Mouse (Mus musculus) lung, postnatal 4 days (tissue): ENCODE results near the gene Shcbp1.
"Not testable (repeated sequence)": the region's sequence is repeated elsewhere in the genome, so short reads cannot be mapped to it uniquely, and the experiment has no call there.

ENCODE experiments used
- DNase-seq, 2 experiments: peaks; one replicate each; pipeline ENCODE4 v3.0.0; 2021

The Shcbp1 gene

DNA sequence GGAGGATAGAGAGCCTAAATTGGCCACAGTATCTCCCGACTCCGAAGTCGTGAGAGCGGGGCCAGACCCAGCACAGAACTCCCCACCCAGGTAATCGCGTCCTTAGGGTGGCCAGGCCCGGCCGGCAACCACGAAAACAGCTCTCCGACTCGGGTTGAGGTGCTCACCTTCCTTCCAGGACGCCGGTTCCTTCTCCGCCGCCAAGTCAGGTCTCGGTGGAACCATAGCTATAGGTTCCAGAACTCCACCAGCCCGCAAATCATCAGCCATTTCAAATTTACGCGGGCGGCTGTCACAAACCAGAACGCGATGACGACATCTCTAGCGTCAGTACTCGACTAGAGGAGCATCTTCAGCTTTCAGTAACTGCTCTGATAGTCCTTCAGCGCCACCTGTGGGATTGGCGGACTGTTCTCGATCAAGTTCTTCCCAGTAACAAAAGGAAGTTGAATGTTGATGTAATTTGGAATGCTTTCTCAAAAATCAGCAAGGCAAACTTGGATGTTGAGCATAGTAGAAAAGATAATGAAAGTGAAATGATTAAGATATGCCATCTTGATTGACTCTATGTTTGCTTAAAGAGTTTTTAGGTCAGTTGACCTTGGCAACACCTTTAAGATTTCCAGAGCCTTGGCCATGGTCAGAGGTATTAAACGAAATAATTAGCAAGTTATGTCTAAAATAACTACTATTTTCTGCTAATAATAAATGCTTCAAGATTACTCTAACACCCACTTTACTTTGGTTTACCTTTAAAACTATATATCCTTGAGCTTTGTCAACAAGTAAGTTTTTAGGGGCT lies at the start of gene Shcbp1:
TSS of gene Shcbp1 (minus strand) at position 314 of the 802 bp plus-strand sequence.
- DNase-seq, result peak; percentile 89 to 92

DNA sequence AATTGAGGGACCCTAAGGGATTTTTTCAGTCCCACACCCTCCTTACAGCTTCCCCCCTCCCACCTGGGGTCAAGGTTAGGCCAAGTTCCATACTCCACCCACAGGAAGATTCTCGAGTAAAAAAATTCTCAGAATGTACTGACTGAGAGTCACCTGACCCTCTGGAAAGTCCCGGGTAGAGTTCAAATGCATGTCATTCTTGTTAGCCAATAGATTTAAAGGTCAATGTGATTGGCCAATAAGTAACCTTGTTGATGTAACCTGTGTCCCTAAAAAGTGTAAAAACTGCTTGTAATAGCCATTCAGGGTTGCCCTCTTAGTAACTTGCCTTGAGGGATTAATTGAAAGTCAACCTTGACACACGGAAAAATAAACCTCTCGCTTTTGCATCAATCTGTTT lies 29.5 kb upstream of the Shcbp1 start:
- no peak for DNase-seq

DNA sequence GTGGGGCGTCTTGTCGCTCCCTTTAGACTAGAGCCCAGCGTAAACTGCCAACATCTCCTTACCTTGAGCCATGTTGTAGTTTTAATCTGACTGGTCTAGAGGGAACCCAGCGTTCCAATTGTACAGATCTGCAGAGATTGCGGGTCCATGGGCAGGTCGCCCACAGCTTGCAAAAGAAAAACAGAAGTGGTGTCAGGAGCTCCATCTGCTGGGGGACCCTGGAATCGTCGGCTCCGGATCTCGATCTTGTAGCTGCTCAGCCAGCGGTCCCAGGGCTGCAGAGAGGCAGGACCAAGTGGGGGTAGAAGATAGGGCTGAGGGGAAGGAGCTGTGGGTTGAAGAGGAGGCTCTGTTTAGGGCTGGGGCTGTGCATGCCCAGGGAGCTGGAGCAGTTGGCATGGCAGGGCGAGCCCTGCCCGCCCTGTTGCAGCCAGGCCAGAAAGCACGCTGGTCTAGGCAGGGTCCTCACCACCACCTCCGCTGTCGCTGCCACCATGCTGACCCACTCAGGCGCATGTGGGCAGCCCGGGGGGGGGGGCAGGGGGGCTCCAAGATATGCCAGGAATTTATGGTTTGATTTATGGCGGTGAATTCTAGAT lies 21.3 kb upstream of the Shcbp1 start:
- DNase-seq, result peak; percentile 34 to 38

DNA sequence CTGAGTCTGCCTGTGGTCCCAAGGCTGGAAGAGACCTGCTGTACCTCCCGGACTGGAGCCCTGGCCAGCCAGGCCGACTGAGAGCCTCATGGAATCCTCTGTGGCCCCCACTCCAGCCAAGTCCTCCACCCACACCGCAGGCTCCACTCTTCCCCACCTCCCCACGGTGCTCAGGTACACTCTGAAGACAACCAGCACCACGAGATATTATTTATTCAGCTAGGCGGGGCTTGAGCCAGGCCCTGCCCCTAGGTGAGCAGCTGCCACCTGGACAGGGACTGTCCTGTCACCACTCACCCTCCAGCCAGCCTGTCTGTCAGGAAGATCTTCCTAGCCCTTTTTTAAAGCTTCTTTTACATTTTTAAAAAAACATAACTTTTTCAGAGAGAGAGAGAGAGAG lies 1.1 kb downstream of the Shcbp1 start:
- DNase-seq, result no peak

DNA sequence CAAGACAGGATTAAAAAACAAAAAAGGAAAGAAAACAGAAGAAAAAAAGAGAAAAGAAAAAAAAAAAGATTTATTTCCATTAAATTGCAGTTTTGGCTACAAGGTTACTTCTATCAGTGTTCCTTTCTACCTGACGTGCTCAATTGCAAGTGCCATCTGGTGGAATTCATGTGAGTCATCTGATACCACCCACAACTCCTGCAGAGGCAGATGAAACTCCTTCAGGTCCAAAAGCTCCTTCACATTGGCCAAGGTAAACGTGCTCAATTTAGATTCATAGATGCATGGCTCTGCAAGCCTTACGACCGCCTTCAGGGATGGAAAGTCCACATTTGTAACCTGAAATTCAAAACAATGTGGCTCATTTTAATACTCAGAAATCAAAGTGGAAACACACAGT lies 14.6 kb downstream of the Shcbp1 start:
- no peak for DNase-seq

DNA sequence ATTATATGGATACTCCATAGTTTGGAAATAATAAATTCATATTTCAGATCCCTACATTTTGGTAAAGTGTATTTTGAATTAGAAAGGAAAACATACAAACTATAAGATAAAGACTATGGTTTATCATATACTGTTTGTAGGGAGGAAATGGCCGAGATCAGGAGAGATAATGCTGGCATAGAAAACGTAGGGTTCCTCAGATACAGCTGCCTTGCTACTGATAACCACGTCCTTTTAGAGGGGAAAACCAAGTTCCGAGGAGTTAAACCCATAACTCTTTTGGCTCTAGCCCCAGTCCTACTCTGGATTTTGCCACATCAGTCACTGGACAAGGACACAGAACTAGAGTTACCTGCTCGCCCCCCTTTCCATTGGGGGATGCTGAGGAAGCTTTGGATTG lies 26.3 kb downstream of the Shcbp1 start:
- no peak for DNase-seq

DNA sequence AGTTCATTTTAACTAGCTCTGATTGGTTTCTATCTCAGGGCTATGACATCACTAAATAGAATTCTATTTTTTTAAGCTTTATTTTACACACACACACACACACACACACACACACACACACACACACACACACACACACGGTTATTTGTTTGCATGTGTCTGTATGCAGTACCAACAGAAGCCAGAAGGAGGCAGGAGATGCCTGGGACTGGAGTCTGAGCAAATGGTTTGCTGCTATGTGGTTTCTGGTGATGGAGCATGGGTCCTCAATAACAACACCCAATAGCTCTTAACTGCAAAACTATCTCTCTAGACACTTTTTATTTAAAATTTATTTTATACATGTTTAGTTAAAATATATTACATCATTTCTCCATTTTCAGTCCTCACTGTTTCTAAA lies 48.4 kb downstream of the Shcbp1 start:
- DNase-seq, result no peak

DNA sequence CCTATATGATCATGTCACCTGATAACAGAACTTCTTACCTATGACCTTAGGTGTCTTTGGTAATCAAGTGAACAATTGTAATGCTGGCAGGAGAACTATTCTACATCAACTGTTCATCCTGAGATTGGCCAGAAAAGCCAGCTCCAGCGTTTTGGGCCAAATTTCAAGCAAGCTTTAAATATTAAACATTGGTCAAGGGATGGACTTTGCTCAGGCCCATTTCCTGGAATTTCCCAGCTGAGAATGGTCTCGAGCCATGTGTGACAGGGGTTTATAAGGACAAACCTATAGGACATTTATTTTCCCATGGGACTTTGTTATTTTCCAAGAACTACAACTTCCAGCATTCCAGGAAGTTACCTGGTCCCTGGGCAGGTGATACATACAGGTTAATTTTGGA lies 63.8 kb downstream of the Shcbp1 start:
- no peak for DNase-seq

DNA sequence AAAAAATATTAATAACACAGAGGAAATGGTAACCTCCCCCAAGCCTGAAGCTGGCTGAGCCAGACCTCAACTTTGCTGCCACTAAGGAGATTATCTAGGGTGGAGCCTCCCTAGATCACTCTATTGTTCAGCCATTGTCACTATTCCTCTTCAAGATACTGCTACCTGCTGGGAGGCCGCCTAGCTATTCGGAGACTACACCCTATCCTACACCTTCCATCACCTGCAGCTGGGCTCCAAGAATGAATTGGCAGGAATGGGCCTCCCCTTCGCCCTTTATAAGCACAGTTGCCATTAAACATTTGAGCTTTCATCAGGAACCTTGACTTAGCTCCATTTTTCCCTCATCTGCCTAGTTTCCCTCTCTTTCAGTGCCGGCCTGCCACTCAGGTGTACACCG lies 71.0 kb downstream of the Shcbp1 start:
- not testable (repeated sequence) for DNase-seq

DNA sequence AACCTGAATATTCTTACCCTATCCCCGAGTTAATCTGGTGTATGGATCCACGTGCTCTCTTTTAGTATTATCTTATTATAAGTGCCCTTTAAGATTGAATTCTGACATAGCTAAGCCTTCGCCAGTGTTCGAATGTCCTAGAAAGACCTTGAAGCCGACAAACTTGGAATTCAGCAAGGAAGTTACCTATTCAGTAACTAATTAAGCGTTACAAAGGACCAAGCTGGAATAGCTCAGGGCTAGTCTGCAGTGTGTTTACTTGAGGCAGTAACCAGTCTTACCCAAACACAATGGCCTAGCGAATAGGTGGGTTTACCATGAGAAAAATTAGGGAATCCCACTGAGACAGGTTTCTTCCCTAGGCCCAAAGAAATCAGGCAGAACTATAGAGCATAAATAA lies 71.5 kb downstream of the Shcbp1 start:
- not testable (repeated sequence) for DNase-seq

DNA sequence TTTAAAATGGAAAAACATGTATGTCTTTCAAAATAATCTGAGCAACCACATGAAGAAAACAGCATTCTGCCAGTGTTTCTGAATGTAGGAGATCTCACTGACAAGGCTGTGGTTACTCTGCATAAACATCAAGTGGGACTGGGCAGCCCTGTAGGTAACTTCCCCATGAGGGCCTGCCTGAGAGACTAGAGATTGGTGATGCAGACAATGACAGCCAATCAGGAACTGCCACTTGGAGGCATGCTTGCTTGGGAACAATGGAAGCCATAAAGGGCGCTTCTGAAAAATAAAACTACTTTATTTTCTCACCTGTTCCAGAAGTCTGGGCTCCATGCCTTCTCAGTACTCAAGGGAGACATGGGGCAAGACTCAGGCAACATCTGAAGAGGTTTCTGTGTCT lies 87.7 kb downstream of the Shcbp1 start:
- no peak for DNase-seq
